Mouse (Mus musculus) urinary bladder, adult 2 months (tissue): Measurements from ENCODE around the gene Gm13124. TPM values are rescaled to one million over a fixed set of nuclear protein-coding genes. Genes with fewer than 3 reads are reported as not detected.
"Not testable (repeated sequence)": the region's sequence is repeated elsewhere in the genome, so short reads cannot be mapped to it uniquely, and the experiment has no call there.

Source experiments
- DNase-seq: peaks from one replicate; pipeline ENCODE4 v3.0.0; 2022; ENCODE audit warnings: low spot score
- polyA plus RNA-seq: library from polyadenylated mRNA; depleted of rRNA; stranded (reverse); fragments of >200 nt; gene quantifications from 2 replicates; pipeline ENCODE4 v1.2.3, GENCODE M21; 2012; rRNA removed

The Gm13124 gene
- not detected in 2 replicates for polyA plus RNA-seq

DNA sequence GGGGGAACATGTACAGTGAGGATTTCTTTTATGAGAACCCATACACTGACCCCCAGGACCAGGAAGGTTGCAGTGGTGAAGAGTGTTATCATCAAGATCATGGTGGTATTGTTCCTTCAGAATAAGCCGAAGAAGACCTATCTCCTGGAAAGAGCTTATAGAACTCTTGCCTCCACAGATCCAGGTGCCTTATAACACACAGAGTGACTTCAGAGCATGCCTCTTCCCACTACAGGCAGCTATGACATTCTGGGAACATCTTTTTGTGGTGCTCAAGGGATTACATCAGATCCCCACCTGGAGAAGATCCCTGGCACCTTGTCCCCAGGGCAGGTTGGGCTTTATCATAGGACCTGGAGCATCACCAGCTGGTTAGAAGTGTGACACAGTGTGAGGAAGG lies at the start of gene Gm13124:
Gene Gm13124 (minus strand): TSS at position 101 of the 400 bp plus-strand sequence.
- DNase-seq, result no peak

DNA sequence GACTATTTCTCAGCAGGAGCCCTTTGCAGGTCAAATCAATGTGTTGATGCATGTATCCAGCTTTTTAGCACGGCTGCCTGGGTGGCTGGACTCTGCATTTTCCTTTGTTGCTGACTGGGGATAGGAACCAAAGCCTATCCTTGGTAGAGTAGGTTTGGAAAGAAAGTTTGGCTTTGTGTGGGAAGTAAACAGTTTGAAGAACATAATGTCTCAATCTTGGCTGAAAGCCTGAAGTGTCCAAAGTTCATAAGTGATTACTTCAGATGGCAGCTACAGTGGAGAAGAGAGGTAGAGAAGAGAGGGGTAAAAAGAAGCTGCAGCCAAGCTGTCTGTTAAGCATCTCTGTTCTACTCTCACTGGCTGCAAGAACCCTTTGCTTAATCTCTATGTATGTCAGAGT lies 49.7 kb upstream of the Gm13124 start:
- no peak for DNase-seq

DNA sequence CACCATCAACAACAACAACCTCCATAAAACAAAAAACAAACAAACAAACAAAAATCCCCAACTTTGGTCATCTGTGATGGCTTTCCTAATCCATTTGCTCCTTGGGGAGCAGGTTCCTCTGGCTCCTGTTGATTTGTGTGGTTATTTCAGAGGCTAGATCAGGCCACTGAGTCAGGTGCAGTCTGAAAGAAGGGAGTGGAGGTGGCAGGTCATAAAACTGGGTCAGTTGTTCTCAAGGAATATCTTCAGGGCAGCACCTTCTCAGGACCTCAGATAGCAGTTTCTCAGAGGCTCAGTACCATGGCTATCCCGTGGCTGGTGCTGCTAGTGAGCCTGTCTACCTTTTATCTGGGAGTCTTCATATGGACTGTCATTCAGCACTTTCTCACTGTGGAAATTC lies 48.5 kb upstream of the Gm13124 start, which contains the start of gene Aadacl4:
Gene Aadacl4 (plus strand): TSS at position 301 of the 400 bp plus-strand sequence.
- DNase-seq, result no peak

DNA sequence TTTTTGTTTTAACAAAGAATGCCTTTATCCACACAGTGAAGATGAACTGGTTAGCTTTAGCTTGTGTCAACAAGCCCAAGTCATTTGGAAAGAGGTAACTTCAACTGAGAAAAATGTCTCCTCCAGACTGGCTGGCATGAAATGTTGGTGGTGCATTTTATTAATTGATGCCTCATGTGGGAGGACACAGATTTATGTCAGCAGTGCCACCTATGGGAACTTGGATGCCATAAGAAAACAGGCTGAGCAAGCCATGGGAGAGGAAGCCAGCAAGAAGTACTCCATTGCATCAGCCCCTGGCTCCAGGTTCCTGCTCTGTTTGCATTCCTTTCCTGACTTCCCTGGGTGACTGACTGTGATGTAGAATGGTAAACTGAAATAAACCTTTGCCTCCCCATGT lies 27.9 kb upstream of the Gm13124 start:
- DNase-seq, result no peak

DNA sequence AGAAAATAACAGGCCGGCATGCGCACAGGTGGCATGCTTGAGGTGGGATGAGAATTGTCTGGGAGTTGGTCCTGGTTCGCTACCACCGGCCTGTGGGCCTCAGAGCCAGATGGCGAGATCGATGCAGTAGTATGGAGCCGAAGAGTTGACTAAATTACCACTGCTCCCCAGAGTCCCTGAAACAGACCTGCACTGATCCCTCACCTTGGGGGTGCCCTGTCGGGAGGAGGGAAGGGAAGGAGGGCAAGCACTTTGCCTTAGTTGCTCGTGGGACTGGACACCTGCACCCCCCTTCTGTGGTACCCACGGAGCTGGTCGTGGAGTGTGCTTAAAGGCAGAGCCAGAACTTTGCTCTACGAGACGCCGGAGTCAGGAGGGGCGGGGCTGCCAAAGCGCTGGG lies 21.3 kb upstream of the Gm13124 start:
- not testable (repeated sequence) for DNase-seq

DNA sequence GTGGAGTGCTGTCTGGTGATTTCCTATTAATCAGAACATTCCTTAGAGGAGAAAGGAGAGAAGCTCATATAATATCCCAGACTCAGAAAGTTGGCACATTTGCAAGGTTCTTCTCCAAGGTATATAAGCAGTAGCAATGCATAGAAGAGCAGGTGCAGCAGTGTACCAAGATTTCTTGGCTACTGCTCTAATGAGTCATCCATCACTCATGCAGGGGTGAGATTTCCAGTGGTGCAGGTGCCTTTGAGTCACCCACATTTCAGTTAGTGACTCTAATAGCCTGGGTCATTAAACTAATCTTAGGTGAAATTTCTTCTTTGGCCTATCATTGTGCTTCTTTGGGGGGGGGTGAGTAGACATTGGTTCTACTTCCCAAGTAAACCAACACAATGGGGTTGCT lies 2.8 kb upstream of the Gm13124 start:
- DNase-seq, result no peak

GRCm38 (mm10) chr4:144561205-144561604 lies 3.7 kb downstream of the Gm13124 start:
- no peak for DNase-seq

DNA sequence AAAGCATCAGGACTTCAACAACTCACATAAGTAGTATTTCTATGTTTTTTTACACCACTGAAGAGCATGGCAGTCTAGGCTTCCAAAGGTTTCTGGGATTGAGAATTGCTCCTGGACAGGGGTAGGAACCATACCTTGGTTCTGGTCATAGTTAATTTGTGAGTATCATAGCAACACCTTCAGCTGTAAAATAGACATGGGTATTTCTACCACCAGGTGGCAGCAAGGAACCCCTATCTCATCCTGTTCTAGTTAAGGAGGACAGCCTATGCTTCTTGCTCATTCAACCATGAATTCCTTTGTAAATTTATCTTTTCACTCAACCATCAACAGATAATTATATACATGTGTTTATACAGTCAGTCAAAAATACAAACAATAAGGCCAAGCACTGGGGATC lies 5.1 kb downstream of the Gm13124 start:
- no peak for DNase-seq

GRCm38 (mm10) chr4:144551156-144551555 lies 13.8 kb downstream of the Gm13124 start:
- no peak for DNase-seq

DNA sequence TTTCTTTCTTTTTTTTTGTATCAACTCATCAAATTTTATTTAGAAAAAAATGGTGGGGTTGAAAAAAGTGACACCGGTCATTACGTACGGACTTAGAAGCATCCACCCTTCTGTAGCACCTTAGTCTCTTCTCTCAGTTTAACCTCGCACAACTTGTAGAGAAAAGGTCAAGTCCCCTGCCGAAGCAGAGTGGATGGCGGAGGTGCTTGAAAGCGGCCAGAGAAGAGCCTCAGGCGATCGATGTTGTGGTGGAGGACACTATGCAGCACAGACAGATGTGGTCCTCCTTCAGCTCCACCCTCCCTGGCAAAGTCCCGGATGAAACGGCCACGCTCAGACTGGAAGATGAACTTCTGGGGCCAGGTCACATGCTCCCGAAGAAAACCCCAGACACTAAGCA lies 19.6 kb downstream of the Gm13124 start:
- DNase-seq, result not testable (repeated sequence)

DNA sequence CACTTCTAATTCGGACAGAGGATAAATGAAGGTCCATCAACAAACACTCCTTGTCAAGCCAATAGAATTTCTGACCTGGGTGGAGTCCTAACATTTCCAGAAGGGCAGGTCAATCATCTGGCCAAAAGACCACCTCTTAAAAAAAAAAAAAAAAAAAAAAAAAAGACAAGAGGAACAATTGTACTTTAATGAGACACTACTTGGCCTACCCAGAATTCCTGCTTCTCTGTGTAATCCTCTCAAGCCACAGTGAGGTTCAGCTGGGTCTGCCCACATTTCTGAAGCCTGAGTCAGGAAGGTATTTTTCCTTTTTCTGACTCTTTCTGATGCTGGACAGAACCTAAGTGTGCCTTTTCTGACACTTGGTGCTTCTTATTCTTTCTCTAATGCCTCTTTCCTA lies 20.2 kb downstream of the Gm13124 start:
- DNase-seq, result no peak

DNA sequence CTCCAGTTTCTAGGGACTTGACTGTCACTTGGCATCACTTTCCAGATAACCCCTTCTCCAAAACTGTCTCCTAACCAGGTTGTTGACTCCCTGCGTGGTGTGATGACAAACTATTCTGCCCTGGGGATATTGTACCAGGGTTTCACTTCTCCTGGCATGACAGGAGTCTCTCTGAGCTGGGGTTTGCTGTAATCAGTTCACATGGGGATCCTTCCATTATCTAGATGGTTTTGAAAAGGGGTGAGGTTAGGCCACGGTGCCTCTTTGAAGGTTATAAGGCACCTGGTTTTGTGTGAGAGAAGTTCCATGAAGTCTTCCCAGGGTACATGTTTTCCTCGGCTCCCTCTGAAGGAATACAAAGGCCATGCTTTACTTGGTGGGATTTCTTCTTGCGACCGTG lies 45.4 kb downstream of the Gm13124 start, which contains the start of gene 9430007A20Rik:
Gene 9430007A20Rik (plus strand): TSS at position 301 of the 400 bp plus-strand sequence.
- DNase-seq, result no peak

GRCm38 (mm10) chr4:144506518-144506917 lies 58.4 kb downstream of the Gm13124 start:
- DNase-seq, result no peak

Other genes starting within 250 kb of the Gm13124 start
- not detected in 2 replicates for gene Gm13128, start 234.9 kb downstream of the Gm13124 start, polyA plus RNA-seq
- gene Gm13119, start 207.2 kb downstream of the Gm13124 start, polyA plus RNA-seq, result not detected in 2 replicates
- gene Pramef20, start 187.2 kb downstream of the Gm13124 start, polyA plus RNA-seq, result not detected in 2 replicates
- gene Pramef12, start 156.7 kb downstream of the Gm13124 start, polyA plus RNA-seq, result 0.40 and 0.49 TPM in 2 replicates
- gene 1700012P22Rik, start 126.4 kb downstream of the Gm13124 start, polyA plus RNA-seq, result not detected in 2 replicates
- not detected in 2 replicates for gene Gm9944, start 111.8 kb downstream of the Gm13124 start, polyA plus RNA-seq
- gene Aadacl3, start 101.4 kb downstream of the Gm13124 start, polyA plus RNA-seq, result not detected in 2 replicates
- gene 9430007A20Rik, start 45.3 kb downstream of the Gm13124 start, polyA plus RNA-seq, result not detected in 2 replicates
- not detected in 2 replicates for gene Aadacl4, start 48.6 kb upstream of the Gm13124 start, polyA plus RNA-seq
- gene Gm436, start 121.2 kb upstream of the Gm13124 start, polyA plus RNA-seq, result 1.5 TPM in 2 replicates
- gene Gm13178, start 156.3 kb upstream of the Gm13124 start, polyA plus RNA-seq, result not detected in 2 replicates
- not detected in 2 replicates for gene Gm438, start 221.4 kb upstream of the Gm13124 start, polyA plus RNA-seq